Mouse (Mus musculus) stomach, postnatal 0 days (tissue): ENCODE measurements around the gene Kcnh2.

ENCODE experiments used
- CTCF ChIP-seq: IDR thresholded peaks from 2 replicates; pipeline ENCODE4 v1.5.1; 2016; ENCODE audit warnings: antibody characterized with exemption, low read depth, mild to moderate bottlenecking, moderate library complexity
- EP300 ChIP-seq: optimal IDR thresholded peaks from 2 replicates; pipeline ENCODE3; 2016; ENCODE audit warnings: antibody characterized with exemption

GRCm38 (mm10) chr5:24381486-24381885 lies 30.1 kb upstream of the Kcnh2 start:
- TF ChIP-seq CTCF: no peak
- TF ChIP-seq EP300: no peak
